Mouse (Mus musculus) pancreas, adult 10 weeks (tissue): ENCODE results near the gene Rragd. TPM values are rescaled to one million over a fixed set of nuclear protein-coding genes. Genes with fewer than 3 reads are reported as not detected.

Experiments used
- polyA plus RNA-seq: library from polyadenylated mRNA; stranded (reverse); fragments of 350-450 nt; fragmentation: Illumina TruSeq; extraction: RNeasy Lipid Tissue Mini Kit (QIAGEN cat#74804); gene quantifications from one replicate; pipeline ENCODE4 v1.2.3, GENCODE M21; 2015; ENCODE audit warnings: low read depth, low replicate concordance; ENCODE audit not compliant: insufficient read depth

Gene Rragd
- 3.6 TPM for polyA plus RNA-seq

DNA sequence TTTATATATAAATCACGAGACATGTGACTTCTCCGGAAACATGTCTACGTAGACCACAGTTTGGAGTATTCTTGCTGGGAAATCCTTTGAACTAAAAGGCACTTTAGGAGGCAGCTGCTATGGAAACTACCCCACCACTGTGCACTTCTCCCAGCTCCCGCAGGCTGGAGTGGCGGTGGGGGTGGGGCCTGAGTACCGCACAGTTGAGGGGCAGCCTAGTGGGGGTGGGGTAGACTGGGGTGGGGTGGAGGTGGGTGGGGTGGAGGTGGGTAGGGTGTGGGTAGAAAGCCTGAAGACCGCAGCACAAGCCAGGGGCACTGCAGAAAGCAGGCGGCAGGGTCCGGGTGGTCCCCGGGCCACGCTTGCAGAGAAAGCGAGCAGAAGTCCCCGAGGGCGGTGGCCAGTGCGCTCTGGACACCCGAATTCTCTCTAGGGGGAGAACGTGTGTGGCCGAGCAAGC lies at the start of gene Rragd:
Gene Rragd (plus strand): TSS at position 322 of the 460 bp plus-strand sequence.

DNA sequence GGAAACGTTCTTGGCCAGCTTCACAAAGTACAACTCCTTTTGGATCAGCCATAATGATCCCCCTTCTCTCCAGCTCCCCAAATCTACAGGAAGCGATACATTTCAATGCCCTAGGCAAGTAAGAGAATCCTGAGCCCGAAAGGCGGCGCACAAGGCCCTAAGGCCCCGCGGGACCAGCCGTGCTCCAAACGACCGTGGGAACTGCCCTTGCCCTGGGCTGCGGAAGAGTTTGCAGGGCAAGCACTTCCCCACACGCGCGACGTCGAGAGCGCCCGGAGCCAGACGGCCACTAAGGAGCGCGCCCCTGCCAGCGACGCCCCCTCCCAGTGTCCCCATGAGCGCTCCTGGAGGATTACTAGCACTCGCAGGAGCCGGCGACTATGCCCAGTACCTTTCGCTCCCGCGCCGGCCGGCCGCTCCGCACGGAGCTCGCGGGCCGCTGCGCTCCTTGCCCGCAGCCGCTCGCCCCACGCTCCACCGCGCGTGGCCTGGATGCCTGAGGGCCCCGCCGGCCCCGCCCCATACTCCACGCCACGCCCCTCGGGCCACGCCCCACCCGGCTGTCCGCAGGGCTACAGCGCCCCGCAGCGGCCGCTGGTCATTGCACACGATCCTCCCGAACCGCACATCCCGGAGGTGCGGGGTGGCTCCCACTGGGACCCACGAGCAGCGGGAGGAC lies 32.3 kb upstream of the Rragd start, which contains the start of gene Ankrd6:
Gene Ankrd6 (minus strand): TSS at position 486 of the 679 bp plus-strand sequence.

DNA sequence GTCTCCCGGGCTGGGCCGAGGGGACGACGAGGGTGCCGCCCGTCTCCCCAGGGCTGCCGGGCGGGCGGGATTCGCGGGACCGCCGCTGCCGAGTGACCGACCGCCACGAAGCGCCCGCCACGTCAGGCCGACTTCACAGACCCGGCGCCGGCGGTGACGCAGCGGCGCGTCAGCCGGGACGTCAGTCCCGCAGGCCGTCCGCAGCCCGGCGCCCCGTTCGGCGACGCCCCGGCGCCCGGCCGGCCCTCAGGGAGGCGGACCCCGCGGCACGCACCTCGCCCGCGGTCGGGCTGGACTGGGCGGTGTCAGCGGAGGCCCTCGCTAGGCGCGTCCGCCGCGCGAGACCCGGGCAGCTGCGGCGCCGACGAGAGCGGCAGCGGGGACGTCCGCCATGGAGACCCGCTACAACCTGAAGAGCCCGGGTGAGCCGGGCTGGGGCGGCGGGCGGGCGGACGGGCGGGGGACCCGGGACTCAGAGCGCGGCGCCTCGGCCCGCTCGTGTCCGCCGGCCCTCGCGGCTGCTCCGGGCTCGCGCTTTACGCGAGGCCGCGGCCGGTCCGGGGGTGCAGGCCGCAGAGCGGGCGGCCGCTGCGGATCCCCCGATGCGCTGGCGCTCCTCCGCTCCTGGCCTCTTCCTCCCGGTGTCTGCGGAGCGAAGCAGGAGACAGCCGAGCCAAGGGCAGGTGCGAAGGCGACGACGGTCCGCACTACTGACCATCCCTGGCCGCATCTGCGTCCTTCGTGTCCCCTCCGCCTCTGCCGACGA lies 48.5 kb downstream of the Rragd start, which contains the start of gene Ube2j1:
Gene Ube2j1 (plus strand): TSS at position 222 of the 766 bp plus-strand sequence.

DNA sequence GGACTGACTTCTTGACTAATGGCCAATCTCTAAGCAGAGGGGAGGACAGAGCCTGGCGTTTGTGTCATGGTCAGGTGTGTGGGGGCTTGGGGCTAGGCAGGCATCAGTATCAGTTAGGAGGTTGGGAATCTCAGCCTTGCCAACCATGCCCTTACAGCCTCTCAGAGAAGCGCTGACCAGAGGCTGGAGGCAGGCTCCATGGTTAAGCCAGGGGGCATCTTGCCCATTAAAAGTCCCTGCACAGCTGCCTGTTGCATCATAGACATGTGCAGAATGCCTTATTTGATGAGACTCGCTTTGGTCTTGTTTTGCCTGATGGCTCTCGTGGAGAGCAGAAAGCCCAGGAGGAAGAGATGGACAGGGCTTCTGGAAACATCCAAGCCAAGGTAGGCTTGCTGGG lies 80.1 kb downstream of the Rragd start, which contains the start of gene Gabrr2:
Gene Gabrr2 (plus strand): TSS at position 19 of the 400 bp plus-strand sequence.

Other genes starting within 250 kb of the Rragd start
- 16.5 TPM for gene Lyrm2, start 182.8 kb upstream of the Rragd start, polyA plus RNA-seq
- 0.54 TPM for gene Ankrd6, start 32.2 kb upstream of the Rragd start, polyA plus RNA-seq
- 10.5 TPM for gene Ube2j1, start 48.4 kb downstream of the Rragd start, polyA plus RNA-seq
- gene Gabrr2, start 80.0 kb downstream of the Rragd start, polyA plus RNA-seq: 1.2 TPM
- gene Gabrr1, start 149.5 kb downstream of the Rragd start, polyA plus RNA-seq: not detected
- 0.98 TPM for gene Pm20d2, start 206.7 kb downstream of the Rragd start, polyA plus RNA-seq
- gene Srsf12, start 226.0 kb downstream of the Rragd start, polyA plus RNA-seq: not detected